Comparison of ENCODE assay signal across 9 mouse cellular contexts in the genomic region with DNA sequence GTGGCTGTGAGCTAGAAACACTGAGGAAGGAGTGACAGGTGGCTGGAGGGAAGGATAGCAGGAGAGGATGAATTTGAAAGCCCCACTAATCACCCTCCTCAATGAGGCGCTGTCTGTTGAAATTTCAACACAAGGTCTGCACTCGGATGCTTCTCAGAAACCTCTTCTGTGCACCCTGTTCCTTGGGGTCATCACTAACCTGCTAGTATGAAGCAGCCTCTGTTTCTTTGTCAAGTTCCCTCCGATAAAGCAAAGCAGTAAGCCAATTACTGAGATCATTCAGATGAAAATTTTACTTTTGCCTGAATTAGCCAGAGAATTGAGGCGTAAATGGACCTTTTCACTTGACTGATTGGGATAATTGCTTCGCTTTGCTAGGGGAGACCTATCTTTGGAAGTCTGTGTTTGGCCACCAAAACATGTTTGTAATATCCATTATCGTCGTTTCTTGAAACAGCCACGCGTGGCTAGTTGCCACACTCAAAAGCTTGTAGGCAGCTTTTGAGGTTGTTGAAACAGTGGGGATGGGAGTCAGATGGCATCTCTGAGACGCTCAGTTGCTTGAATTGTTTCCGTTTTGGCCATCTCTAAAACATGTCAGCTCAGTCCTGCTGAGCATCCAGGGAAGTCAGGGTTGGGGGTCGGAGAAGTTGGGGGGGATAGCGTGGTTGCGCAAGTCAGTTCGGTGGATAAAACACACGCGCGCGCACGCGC.
A peak's percentile ranks its signal among the peaks of the same experiment; 100 is the strongest.
DNase-seq lines count a peak whose midpoint lies in the region; ATAC-seq lines count a peak whose summit lies in the region.
"Had no signal": no experiment of that assay in that cellular context is flagged by ENCODE, and none has a peak within 500 bp of the region (broad histone marks: within the 10 kb centered on the region; RNA-seq: fewer than 3 reads in every experiment).

No protein-coding gene starts in this region.

- no peak overlapping the region for H3K9ac ChIP-seq in hindbrain, embryonic 12.5 days
- H3K9ac ChIP-seq in midbrain, embryonic 16.5 days (ENCODE audit: low read depth, low read length), result no peak overlapping the region

- no peaks in the 10 kb centered on the region for H3K36me3 ChIP-seq in embryonic facial prominence, embryonic 10.5 days (replicated peaks)
- H3K36me3 ChIP-seq in hindbrain, embryonic 12.5 days, result no peaks in the 10 kb centered on the region
- H3K36me3 ChIP-seq in midbrain, embryonic 16.5 days (ENCODE audit: control insufficient read depth, insufficient read depth, low read length), result no peaks in the 10 kb centered on the region

- DNase-seq in cerebellum, postnatal 10 days, result peak; percentile 41 to 62
- no peak for DNase-seq in cerebellum, adult 11 months
- DNase-seq in embryonic facial prominence, embryonic 10.5 days (ENCODE audit: low spot score), result no peak
- DNase-seq in lung, postnatal 14 days, result no peak
- no peak for DNase-seq in heart, postnatal 10 days
- DNase-seq in urinary bladder, postnatal 14 days (ENCODE audit: low spot score), result no peak

- WGBS in embryonic facial prominence, embryonic 10.5 days, result 82% methylated on average over 21 of the region's 21 CpGs
- WGBS in hindbrain, embryonic 12.5 days, result 67% methylated on average over 20 of the region's 21 CpGs
- 54% methylated on average over 21 of the region's 21 CpGs for WGBS in midbrain, embryonic 16.5 days

- H3K9me3 ChIP-seq in embryonic facial prominence, embryonic 10.5 days, result no peaks in the 10 kb centered on the region
- no peaks in the 10 kb centered on the region for H3K9me3 ChIP-seq in hindbrain, embryonic 12.5 days (replicated peaks)
- H3K9me3 ChIP-seq in midbrain, embryonic 16.5 days (replicated peaks; ENCODE audit: control insufficient read depth, low read length, poor library complexity, severe bottlenecking), result no peaks in the 10 kb centered on the region

- peaks cover 8% of the 10 kb centered on the region; the same call in 1 of the 2 replicates for H3K4me1 ChIP-seq in embryonic facial prominence, embryonic 10.5 days
- peaks cover 22% of the 10 kb centered on the region for H3K4me1 ChIP-seq in hindbrain, embryonic 12.5 days
- peaks cover 22% of the 10 kb centered on the region for H3K4me1 ChIP-seq in midbrain, embryonic 16.5 days (ENCODE audit: control insufficient read depth, insufficient read depth, low read length)

- no peak overlapping the region for H3K4me2 ChIP-seq in hindbrain, embryonic 12.5 days (replicated peaks)
- H3K4me2 ChIP-seq in midbrain, embryonic 16.5 days (ENCODE audit: low read length), result peak overlapping the region; percentile 35; the same call in 1 of the 2 replicates
- H3K4me2 ChIP-seq: liver, embryonic 11.5 days had no signal

- H3K27me3 ChIP-seq in embryonic facial prominence, embryonic 10.5 days (replicated peaks; ENCODE audit: low read depth, poor library complexity, severe bottlenecking), result 0 out of 2 replicates have a peak, but pooled peaks cover 3% of the 10 kb centered on the region
- no peaks in the 10 kb centered on the region for H3K27me3 ChIP-seq in hindbrain, embryonic 12.5 days
- H3K27me3 ChIP-seq in midbrain, embryonic 16.5 days (ENCODE audit: control insufficient read depth, insufficient read depth, low read depth, low read length), result no peaks in the 10 kb centered on the region

- peak; percentile 35 for ATAC-seq in hindbrain, embryonic 12.5 days (ENCODE audit: low FRiP score)
- ATAC-seq in midbrain, embryonic 16.5 days, result peak; percentile 53

- H3K27ac ChIP-seq in embryonic facial prominence, embryonic 10.5 days (replicated peaks), result peak overlapping the region; percentile 51; the same call in 1 of the 2 replicates
- peak overlapping the region; percentile 76 for H3K27ac ChIP-seq in hindbrain, embryonic 12.5 days
- peak overlapping the region; percentile 68 for H3K27ac ChIP-seq in midbrain, embryonic 16.5 days (ENCODE audit: low read length)

- H3K4me3 ChIP-seq in embryonic facial prominence, embryonic 10.5 days, result no peak overlapping the region
- no peak overlapping the region for H3K4me3 ChIP-seq in hindbrain, embryonic 12.5 days
- no peak overlapping the region for H3K4me3 ChIP-seq in midbrain, embryonic 16.5 days (ENCODE audit: low read depth, low read length)

- intact Hi-C loops in heart, postnatal 10 days (cut with DNase I), result no loop called here

Comparison
In these comparisons a context has a peak if more than half of its experiments do, and no peak if none do; other contexts are left out.
1. DNase-seq: peak in cerebellum, postnatal 10 days (2 of 2); none in cerebellum, adult 11 months (single experiment), embryonic facial prominence, embryonic 10.5 days (single experiment), lung, postnatal 14 days (single experiment), heart, postnatal 10 days (0 of 2) and urinary bladder, postnatal 14 days (single experiment).
2. Peak in every context shown above with its lines, with median percentiles within 50 percentile points of each other: H3K27ac ChIP-seq.